Mouse (Mus musculus): ENCODE measurements around the gene Syngr2. TPM values are rescaled to one million over a fixed set of nuclear protein-coding genes. Genes with fewer than 3 reads are reported as not detected.

The Syngr2 gene
- polyA plus RNA-seq (2015; fragmentation: Nextera tagmentation; extraction: Ambion mirVana): 93.2 and 106 TPM in 2 replicates

DNA sequence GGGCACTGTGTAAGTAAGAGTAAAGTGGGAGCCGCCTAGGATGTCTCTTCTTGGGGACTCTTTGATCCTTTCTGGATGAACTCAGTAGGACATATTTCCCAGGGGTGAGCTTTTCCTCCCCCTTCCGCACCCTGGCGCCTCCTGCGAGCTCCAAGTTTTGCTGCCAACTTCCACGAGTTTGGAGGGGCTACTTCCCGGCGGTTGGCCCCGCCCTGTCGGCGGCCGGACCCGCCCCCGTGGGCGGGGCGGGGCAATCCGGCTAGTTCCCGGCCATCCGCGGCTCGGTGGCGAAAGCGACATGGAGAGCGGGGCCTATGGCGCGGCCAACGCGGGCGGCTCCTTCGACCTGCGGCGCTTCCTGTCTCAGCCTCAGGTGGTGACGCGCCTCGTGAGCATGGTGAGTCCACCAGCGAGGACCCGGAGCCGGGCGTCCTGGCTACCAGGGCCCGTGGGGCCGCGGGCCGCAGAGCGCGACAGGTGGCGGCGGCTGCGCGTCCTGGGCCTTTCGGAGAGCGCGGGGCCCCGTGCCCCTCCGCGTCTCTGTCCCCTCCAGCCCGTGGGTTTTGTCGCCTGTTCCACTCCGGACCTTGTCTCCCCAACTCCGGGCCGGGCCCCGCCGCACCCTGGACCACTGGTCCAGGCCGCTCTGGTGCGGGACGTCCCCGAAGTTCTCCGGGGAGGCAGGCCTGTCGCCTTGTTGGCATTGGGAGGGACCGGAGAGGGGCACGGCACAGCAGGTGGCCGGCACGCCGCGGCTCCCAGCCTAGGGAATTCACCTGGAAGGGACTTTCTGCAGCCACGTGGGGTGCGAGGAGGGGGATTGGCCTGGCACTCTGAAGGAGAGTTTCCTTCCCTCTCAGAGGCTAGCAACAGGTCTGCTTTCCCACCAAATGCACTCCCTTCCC lies at the start of gene Syngr2, which contains the start of gene Gm20708:
Gene Syngr2, plus strand, starts transcription at position 262 of the 905 bp plus-strand sequence.
Gene Gm20708, plus strand, starts transcription at position 262 of the 905 bp plus-strand sequence.
- H3K4me3 ChIP-seq (ENCODE audit: low read length): peak within 1 kb of the TSS; percentile 73
- peak; percentile 70 for ATAC-seq (ENCODE audit: low FRiP score, low TSS enrichment)
- WGBS: under 1% methylated on average over 75 of the region's 75 CpGs
- no peaks in the 10 kb centered on the region for H3K27me3 ChIP-seq (ENCODE audit: insufficient read depth, low read length)
- H3K36me3 ChIP-seq (ENCODE audit: insufficient read depth, low read length): peaks cover 25% of the 10 kb centered on the region
- peak within 1 kb of the TSS; percentile 80 for H3K27ac ChIP-seq (ENCODE audit: low read length)
- peak within 1 kb of the TSS; percentile 97 for H3K4me2 ChIP-seq (replicated peaks; ENCODE audit: low read depth, low read length)
- peak within 1 kb of the TSS; percentile 88 for H3K9ac ChIP-seq (replicated peaks; ENCODE audit: low read length)
- H3K4me1 ChIP-seq (ENCODE audit: insufficient read depth, low read length): peaks cover 17% of the 10 kb centered on the region
- H3K9me3 ChIP-seq (ENCODE audit: low read length): no peaks in the 10 kb centered on the region

DNA sequence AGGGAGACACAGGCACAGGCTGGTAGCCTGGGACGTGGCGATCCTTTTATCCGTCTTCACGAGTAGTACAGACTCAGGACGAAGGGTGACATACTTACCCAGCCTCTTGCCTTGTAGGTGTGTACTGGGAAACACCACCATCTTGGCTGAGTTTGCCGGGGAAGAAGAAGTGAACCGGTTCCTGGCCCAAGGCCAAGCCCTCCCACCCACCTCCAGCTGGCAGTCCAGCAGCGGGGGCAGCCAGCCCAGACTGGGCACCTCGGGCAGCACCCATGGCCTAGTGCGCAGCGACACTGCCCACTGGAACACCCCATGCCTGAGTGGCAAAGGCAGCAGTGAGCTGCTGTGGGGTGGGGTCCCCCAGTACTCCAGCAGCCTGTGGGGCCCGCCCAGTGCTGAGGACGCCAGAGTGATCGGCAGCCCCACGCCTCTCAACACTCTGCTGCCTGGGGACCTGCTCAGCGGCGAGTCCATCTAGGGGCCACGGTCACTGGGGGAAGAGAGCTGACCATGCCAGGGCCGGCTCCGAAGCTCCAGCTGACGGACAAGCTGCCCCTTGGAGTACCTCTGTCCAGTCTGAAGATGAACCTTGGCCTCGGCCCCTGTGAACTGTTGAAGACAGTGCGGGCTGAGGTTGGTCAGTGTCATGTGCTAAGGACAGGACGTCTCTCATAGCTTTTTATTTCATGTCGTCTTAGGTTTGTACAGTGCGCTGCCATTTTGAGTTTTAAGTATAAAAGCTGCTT lies 48.9 kb upstream of the Syngr2 start:
- no peaks in the 10 kb centered on the region for H3K27me3 ChIP-seq (ENCODE audit: insufficient read depth, low read length)
- H3K9me3 ChIP-seq (ENCODE audit: low read length): no peaks in the 10 kb centered on the region
- H3K4me1 ChIP-seq (ENCODE audit: insufficient read depth, low read length): peaks cover 6% of the 10 kb centered on the region; the same call in 1 of the 2 replicates
- ATAC-seq (ENCODE audit: low FRiP score, low TSS enrichment): peak; percentile 40
- H3K4me2 ChIP-seq (replicated peaks; ENCODE audit: low read depth, low read length): no peak overlapping the region
- no peak overlapping the region for H3K4me3 ChIP-seq (ENCODE audit: low read length)
- WGBS: 90% methylated on average over 26 of the region's 26 CpGs
- H3K27ac ChIP-seq (ENCODE audit: low read length): no peak overlapping the region
- no peak overlapping the region for H3K9ac ChIP-seq (replicated peaks; ENCODE audit: low read length)
- H3K36me3 ChIP-seq (ENCODE audit: insufficient read depth, low read length): peaks cover 49% of the 10 kb centered on the region

DNA sequence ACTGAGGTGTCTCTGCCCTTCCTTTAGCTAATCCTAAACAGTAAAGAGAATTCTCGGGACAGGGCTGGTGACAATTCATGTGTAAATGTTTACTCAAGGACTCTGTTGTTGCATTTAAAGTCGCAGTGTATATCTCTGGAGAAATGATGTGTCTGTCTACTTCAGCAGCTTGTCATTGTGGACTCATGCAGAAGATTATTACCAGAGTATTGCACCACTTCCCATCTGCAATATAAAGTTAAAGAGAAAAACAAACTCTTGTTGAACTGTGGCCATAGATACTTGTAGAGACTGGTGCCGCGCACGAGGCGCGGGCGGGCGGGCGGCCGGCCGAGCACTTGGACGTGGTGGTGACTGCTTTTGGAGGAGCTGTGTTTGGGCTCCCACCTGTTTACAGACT lies 47.7 kb upstream of the Syngr2 start:
- Histone ChIP-seq H3K4me3 (ENCODE audit: low read length) (no peak overlapping the region), H3K27me3 (ENCODE audit: insufficient read depth, low read length) (no peaks in the 10 kb centered on the region), H3K36me3 (ENCODE audit: insufficient read depth, low read length) (peaks cover 43% of the 10 kb centered on the region), H3K9me3 (ENCODE audit: low read length) (no peaks in the 10 kb centered on the region), H3K4me1 (ENCODE audit: insufficient read depth, low read length) (peaks cover 6% of the 10 kb centered on the region; the same call in 1 of the 2 replicates), H3K9ac (replicated peaks; ENCODE audit: low read length) (no peak overlapping the region), H3K27ac (ENCODE audit: low read length) (no peak overlapping the region), H3K4me2 (replicated peaks; ENCODE audit: low read depth, low read length) (no peak overlapping the region)
- no peak for ATAC-seq (ENCODE audit: low FRiP score, low TSS enrichment)
- WGBS: 88% methylated on average over 13 of the region's 13 CpGs

DNA sequence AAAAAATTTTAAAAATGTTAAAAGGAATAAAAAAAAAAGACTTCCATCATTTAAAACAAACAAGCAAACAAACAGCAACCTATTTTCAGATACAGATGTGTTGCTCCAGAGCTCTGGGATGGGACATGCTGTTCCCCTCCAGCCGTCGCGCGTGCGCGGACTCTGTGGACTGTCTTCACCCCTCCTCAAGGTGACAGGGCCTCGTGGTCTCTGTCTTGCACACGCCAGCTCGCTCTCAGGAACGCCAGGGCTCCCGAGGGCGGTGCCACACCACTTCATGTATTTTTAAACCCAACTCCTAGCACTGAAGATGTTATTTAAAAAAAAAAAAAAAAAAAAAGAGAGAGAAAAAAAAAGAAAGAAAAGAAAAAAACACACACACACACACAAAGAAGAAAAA lies 47.2 kb upstream of the Syngr2 start:
- no peak overlapping the region for H3K4me3 ChIP-seq (ENCODE audit: low read length)
- H3K36me3 ChIP-seq (ENCODE audit: insufficient read depth, low read length): peaks cover 41% of the 10 kb centered on the region
- H3K4me1 ChIP-seq (ENCODE audit: insufficient read depth, low read length): peaks cover 6% of the 10 kb centered on the region; the same call in 1 of the 2 replicates
- H3K9ac ChIP-seq (replicated peaks; ENCODE audit: low read length): no peak overlapping the region
- H3K4me2 ChIP-seq (replicated peaks; ENCODE audit: low read depth, low read length): no peak overlapping the region
- WGBS: 77% methylated on average over 12 of the region's 12 CpGs
- no peaks in the 10 kb centered on the region for H3K9me3 ChIP-seq (ENCODE audit: low read length)
- H3K27me3 ChIP-seq (ENCODE audit: insufficient read depth, low read length): no peaks in the 10 kb centered on the region
- H3K27ac ChIP-seq (ENCODE audit: low read length): no peak overlapping the region
- no peak for ATAC-seq (ENCODE audit: low FRiP score, low TSS enrichment)

DNA sequence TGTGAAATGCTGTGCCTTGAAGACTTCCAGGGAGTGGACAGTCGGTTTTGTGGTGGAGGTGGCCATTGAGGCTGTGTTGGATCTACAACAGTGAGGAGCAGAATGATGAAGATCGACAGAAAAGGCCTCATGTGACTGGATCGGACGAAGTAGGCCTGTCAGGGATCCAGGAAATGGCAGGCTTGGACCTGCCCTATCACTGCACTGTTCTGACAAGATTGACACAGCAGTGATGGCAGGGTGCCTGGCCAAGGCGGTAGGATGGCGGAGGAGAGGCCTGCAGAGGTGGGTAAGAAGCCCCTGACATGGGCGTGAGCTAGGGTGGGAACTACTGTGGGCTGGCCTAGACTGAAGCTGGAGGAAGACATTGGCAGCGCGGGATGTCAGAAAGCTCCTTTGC lies 45.1 kb upstream of the Syngr2 start:
- Histone ChIP-seq H3K9ac (replicated peaks; ENCODE audit: low read length) (no peak overlapping the region), H3K36me3 (ENCODE audit: insufficient read depth, low read length) (peaks cover 27% of the 10 kb centered on the region), H3K27me3 (ENCODE audit: insufficient read depth, low read length) (no peaks in the 10 kb centered on the region), H3K4me1 (ENCODE audit: insufficient read depth, low read length) (peaks cover 6% of the 10 kb centered on the region; the same call in 1 of the 2 replicates), H3K9me3 (ENCODE audit: low read length) (no peaks in the 10 kb centered on the region), H3K4me3 (ENCODE audit: low read length) (no peak overlapping the region), H3K27ac (ENCODE audit: low read length) (no peak overlapping the region), H3K4me2 (replicated peaks; ENCODE audit: low read depth, low read length) (no peak overlapping the region)
- 87% methylated on average over 9 of the region's 9 CpGs for WGBS
- ATAC-seq (ENCODE audit: low FRiP score, low TSS enrichment): no peak

DNA sequence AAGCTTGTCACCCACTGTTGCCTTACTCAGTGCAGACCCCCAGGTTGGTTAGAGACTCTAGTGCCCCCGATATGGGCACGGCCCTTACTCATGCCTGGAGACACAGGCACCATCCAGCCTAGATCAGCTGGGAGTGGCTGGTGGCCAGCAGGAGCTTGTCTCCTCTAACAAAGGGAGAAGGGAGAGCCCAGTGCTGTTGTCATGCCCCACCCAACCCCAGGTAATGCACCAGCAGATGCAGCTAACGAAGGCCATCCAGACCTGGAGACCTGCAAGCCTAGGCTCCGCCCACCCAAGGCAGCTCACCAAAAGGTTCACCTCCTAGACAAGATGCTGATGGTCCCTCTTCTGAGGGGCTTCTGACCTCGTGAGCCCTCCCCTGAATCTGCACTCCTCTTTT lies 44.1 kb upstream of the Syngr2 start:
- Histone ChIP-seq H3K27me3 (ENCODE audit: insufficient read depth, low read length) (no peaks in the 10 kb centered on the region), H3K27ac (ENCODE audit: low read length) (no peak overlapping the region), H3K9ac (replicated peaks; ENCODE audit: low read length) (no peak overlapping the region), H3K4me1 (ENCODE audit: insufficient read depth, low read length) (peaks cover 6% of the 10 kb centered on the region; the same call in 1 of the 2 replicates), H3K4me3 (ENCODE audit: low read length) (no peak overlapping the region), H3K36me3 (ENCODE audit: insufficient read depth, low read length) (peaks cover 26% of the 10 kb centered on the region), H3K4me2 (replicated peaks; ENCODE audit: low read depth, low read length) (no peak overlapping the region), H3K9me3 (ENCODE audit: low read length) (no peaks in the 10 kb centered on the region)
- WGBS: 92% methylated on average over 5 of the region's 5 CpGs
- ATAC-seq (ENCODE audit: low FRiP score, low TSS enrichment): no peak

DNA sequence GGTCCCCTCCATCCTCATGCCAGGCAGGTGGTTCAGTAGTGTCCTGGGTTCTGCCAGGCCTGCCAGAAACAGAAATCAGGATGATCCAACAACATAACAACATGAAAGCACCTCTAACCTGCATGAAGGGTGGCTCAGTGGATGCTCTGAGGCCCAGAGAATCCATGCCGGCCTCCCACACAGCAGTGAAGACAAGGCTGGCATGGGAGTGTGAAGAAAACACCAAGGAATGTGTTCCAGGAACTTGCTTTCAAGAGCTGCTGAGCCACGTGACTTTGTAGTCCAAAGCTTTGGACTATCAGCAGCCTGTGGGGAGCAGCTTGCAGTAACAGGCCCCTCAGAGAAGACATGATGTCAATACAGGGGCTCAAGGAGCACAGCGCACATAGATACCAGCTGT lies 43.2 kb upstream of the Syngr2 start:
- H3K4me2 ChIP-seq (replicated peaks; ENCODE audit: low read depth, low read length): no peak overlapping the region
- no peak overlapping the region for H3K4me3 ChIP-seq (ENCODE audit: low read length)
- H3K27me3 ChIP-seq (ENCODE audit: insufficient read depth, low read length): no peaks in the 10 kb centered on the region
- 81% methylated on average over 3 of the region's 3 CpGs for WGBS
- H3K9ac ChIP-seq (replicated peaks; ENCODE audit: low read length): no peak overlapping the region
- ATAC-seq (ENCODE audit: low FRiP score, low TSS enrichment): no peak
- peaks cover 21% of the 10 kb centered on the region for H3K36me3 ChIP-seq (ENCODE audit: insufficient read depth, low read length)
- H3K4me1 ChIP-seq (ENCODE audit: insufficient read depth, low read length): peaks cover 6% of the 10 kb centered on the region; the same call in 1 of the 2 replicates
- no peaks in the 10 kb centered on the region for H3K9me3 ChIP-seq (ENCODE audit: low read length)
- no peak overlapping the region for H3K27ac ChIP-seq (ENCODE audit: low read length)

DNA sequence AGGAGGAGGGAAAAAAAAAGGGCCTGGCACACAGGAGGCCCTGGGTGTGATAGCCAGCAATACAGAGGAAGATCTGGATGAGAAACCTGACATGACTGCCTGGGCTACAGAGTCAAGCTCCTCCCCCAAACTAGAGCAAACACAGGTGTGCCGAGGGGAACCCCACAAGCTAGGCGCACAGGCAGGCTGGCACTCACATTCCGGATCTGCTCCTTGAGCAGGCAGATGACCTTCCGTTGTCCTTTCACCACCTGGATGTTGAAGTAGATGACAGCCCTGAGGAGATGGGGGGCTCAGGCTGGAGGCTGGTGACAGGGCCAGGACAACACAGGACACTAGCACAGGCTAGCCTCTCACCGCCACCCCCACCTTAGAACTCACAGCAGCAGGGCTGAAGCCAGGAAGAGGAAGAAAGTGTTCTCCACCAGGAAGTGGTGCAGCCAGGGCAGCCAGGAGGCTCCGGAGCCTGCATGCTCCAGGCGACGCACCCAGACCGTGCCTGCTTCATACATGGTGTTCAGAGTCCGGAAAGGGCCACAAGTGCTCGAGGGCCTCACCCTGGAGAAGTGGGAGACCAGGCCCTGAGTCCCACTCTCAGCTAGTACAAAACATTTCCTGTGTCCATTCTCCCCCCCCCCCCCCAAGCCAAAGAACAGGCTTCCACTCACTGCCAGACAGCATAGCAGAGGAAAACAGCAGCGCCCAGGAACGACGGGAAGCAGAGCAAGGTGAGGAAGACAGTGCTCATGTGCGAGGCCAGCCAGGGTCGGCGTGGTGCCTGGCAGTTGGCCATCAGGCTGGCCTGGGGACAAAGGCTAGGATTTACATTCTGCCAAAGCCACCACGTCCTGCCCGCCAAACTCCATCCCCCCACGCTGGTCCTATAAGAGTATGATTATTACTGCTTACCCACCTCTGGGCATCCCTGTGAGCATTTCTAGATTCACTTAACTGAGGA lies 40.5 kb upstream of the Syngr2 start:
- peaks cover 29% of the 10 kb centered on the region for H3K36me3 ChIP-seq (ENCODE audit: insufficient read depth, low read length)

DNA sequence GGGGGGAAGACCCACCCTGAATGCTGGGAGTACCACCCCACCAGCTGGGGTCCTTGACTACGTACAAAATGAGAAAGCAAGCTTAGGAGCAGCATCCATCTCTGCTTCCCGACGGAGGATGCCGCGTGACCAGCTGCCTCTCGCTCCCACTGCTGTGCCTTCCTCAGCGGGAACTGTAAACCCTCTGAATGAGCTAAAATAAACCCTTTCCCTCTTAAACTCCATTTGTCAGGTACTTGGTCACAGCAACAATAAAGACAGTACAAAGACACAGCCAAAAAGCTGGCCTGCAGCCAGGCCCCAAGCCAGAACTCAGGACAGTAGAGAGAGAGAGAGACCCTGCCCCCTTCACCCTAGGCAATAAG lies 39.8 kb upstream of the Syngr2 start:
- WGBS: 87% methylated on average over 7 of the region's 7 CpGs
- H3K4me1 ChIP-seq (ENCODE audit: insufficient read depth, low read length): no peaks in the 10 kb centered on the region
- no peak overlapping the region for H3K27ac ChIP-seq (ENCODE audit: low read length)
- no peaks in the 10 kb centered on the region for H3K27me3 ChIP-seq (ENCODE audit: insufficient read depth, low read length)
- H3K4me2 ChIP-seq (replicated peaks; ENCODE audit: low read depth, low read length): no peak overlapping the region
- H3K4me3 ChIP-seq (ENCODE audit: low read length): no peak overlapping the region
- no peaks in the 10 kb centered on the region for H3K9me3 ChIP-seq (ENCODE audit: low read length)
- no peak overlapping the region for H3K9ac ChIP-seq (replicated peaks; ENCODE audit: low read length)
- H3K36me3 ChIP-seq (ENCODE audit: insufficient read depth, low read length): peaks cover 29% of the 10 kb centered on the region
- ATAC-seq (ENCODE audit: low FRiP score, low TSS enrichment): no peak

More for the DNA sequence above, 40.5 kb upstream of the Syngr2 start:
- Histone ChIP-seq H3K4me1 (ENCODE audit: insufficient read depth, low read length) (no peaks in the 10 kb centered on the region), H3K9me3 (ENCODE audit: low read length) (no peaks in the 10 kb centered on the region), H3K27me3 (ENCODE audit: insufficient read depth, low read length) (no peaks in the 10 kb centered on the region), H3K9ac (replicated peaks; ENCODE audit: low read length) (no peak overlapping the region), H3K4me3 (ENCODE audit: low read length) (no peak overlapping the region), H3K27ac (ENCODE audit: low read length) (no peak overlapping the region), H3K4me2 (replicated peaks; ENCODE audit: low read depth, low read length) (no peak overlapping the region)
- 69% methylated on average over 20 of the region's 20 CpGs for WGBS
- ATAC-seq (ENCODE audit: low FRiP score, low TSS enrichment): no peak

All from kidney, embryonic 16.5 days (tissue).